Mouse (Mus musculus): ENCODE results near the gene Ear1.
"Not testable (repeated sequence)": the region's sequence is repeated elsewhere in the genome, so short reads cannot be mapped to it uniquely, and the experiment has no call there.

DNA sequence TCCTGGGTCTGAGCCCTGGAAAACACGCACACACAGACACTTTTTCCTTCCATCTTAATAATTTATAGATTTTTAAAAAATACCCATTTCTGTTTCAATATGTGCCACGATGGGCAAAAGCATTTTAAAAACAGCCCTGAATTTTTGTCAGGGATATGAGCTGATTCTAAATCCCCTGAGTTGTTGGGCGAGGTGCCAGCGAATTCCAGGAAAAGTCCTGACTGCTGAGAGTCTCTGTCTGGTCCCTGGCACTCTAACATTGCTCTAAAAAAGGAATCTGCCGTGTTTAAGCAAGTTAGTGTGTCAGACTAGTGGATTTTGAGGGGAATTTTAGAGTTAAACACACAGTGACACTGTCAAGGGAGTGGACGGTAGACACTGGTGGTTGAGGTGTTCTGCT, 15.9 kb downstream of the Ear1 start:
- not testable (repeated sequence) for TF ChIP-seq POLR2A (IDR thresholded peaks at IDR 0.05; ENCODE audit: borderline replicate concordance, low read depth, low read length); CTCF (IDR thresholded peaks at IDR 0.05; ENCODE audit: low read depth, low read length)

Measured in bone marrow macrophage, adult 2 months (primary cell).